Mouse (Mus musculus) heart, embryonic 11.5 days (tissue): ENCODE measurements around the gene Gm26558. TPM values are rescaled to one million over a fixed set of nuclear protein-coding genes. Genes with fewer than 3 reads are reported as not detected.

ENCODE experiments used
- ATAC-seq: fragments of 200-750 bp; cut with Nextera tagmentation; replicated peaks from 2 replicates; pipeline ENCODE4 v1.8.0; 2017; ENCODE audit warnings: moderate library complexity; ENCODE audit not compliant: insufficient number of reproducible peaks, low FRiP score, low TSS enrichment
- H3K27ac ChIP-seq: fragments of 300-500 bp; sonication (generic); 2 replicates; pipeline ENCODE4 v1.5.1; 2014; ENCODE audit warnings: mild to moderate bottlenecking, low read depth, low read length
- H3K27me3 ChIP-seq: fragments of 300-500 bp; sonication (generic); 2 replicates; pipeline ENCODE4 v1.6.1; 2014; ENCODE audit warnings: mild to moderate bottlenecking, low read length, mixed read lengths; ENCODE audit not compliant: control insufficient read depth, insufficient read depth
- H3K36me3 ChIP-seq: fragments of 300-500 bp; sonication (generic); 2 replicates; pipeline ENCODE4 v1.6.1; 2014; ENCODE audit warnings: mild to moderate bottlenecking, low read length, moderate library complexity, mixed read lengths; ENCODE audit not compliant: control insufficient read depth, insufficient read depth
- H3K4me1 ChIP-seq: fragments of 300-500 bp; sonication (generic); 2 replicates; pipeline ENCODE4 v1.6.1; 2014; ENCODE audit warnings: low read length; ENCODE audit not compliant: control insufficient read depth, insufficient read depth
- H3K4me2 ChIP-seq: fragments of 300-500 bp; sonication (generic); 2 replicates; pipeline ENCODE4 v1.6.1; 2014; ENCODE audit warnings: mild to moderate bottlenecking, moderate library complexity
- H3K4me3 ChIP-seq: fragments of 300-500 bp; sonication (generic); 2 replicates; pipeline ENCODE4 v1.5.1; 2014; ENCODE audit warnings: low read depth, low read length
- H3K9ac ChIP-seq: fragments of 300-500 bp; sonication (generic); 2 replicates; pipeline ENCODE4 v1.6.1; 2014; ENCODE audit warnings: mild to moderate bottlenecking, low read depth, low read length, moderate library complexity
- H3K9me3 ChIP-seq: fragments of 300-500 bp; sonication (generic); replicated peaks from 2 replicates; pipeline ENCODE4 v1.6.1; 2016; ENCODE audit warnings: low read length; ENCODE audit not compliant: control insufficient read depth
- WGBS: fragments of 180-500 bp; shearing (Covaris S2); extraction: QIAGEN DNeasy Blood & Tissue Kit; methylation state at CpG from one replicate; pipeline ENCODE4 v1.1.7; 2014; ENCODE audit not compliant: insufficient replicate concordance; 5-methylcytosine and 5-hydroxymethylcytosine counted together
- polyA plus RNA-seq: library from polyadenylated mRNA; unstranded; fragments of >200 nt; fragmentation: Nextera tagmentation; extraction: Ambion mirVana; gene quantifications from 2 replicates; pipeline ENCODE4 v1.2.1, GENCODE M21; 2014

Gm26558 gene
- polyA plus RNA-seq, 1 experiment from 2014 or later: 5.1 TPM

DNA sequence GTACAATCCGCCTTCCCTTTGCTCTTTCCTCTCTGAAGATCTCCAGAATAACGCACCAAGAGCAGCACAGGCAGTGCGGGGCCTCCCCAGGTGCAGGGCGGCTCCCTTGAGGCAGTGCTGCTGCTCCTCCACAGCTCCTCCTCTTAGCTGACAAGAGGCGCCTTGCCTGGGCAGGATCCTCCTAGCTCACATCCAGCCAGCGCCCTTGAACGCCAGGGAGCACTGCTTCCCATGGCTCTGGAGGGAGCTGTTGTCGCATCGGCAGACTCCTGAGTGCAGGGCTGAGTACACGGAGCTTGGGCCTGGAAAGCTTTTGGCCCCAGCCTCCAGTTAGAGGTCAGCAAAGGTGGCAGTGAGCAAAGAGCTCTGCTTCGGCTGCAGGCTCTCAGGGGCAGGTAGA lies 28.3 kb upstream of the Gm26558 start:
- Histone ChIP-seq H3K4me3 (no peak overlapping the region), H3K27me3 (no peaks in the 10 kb centered on the region), H3K27ac (no peak overlapping the region), H3K4me1 (no peaks in the 10 kb centered on the region), H3K9ac (no peak overlapping the region), H3K36me3 (peaks cover 35% of the 10 kb centered on the region), H3K4me2 (no peak overlapping the region), H3K9me3 (no peaks in the 10 kb centered on the region)
- 79% methylated on average over 11 of the region's 11 CpGs for WGBS
- ATAC-seq: no peak

DNA sequence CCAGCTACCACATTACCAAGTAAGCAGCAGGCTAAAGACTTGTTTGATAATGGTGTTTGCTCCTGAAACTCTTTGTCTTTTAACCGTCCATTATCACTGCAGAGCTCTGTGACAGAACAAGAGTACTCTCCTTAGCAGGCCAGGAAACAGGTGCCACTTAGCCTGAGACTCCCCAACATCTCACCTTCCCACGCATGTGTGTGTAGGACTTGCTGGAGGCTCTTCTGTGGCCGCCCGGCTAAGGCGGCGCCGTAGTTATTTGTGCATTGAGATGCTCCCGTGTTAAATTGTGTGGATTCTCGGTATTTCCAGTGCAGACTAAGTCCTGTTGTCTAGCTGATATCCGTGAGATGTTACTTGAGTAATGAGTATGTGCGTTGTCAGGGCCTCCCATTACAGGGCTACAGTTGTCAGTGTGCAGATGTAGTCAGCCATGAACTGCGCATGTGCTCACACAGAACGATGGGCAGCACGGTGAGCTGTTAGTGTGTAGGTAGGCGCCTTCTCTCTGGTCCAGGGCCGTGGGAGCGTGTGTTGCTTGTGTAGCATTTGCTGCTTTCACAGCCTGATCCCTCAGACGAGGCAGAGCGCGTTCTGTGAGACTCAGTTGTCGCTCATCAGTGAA lies 26.7 kb upstream of the Gm26558 start:
- H3K4me3 ChIP-seq: no peak overlapping the region
- ATAC-seq: no peak
- H3K36me3 ChIP-seq: peaks cover 39% of the 10 kb centered on the region
- no peak overlapping the region for H3K9ac ChIP-seq
- 94% methylated on average over 21 of the region's 21 CpGs for WGBS
- no peak overlapping the region for H3K27ac ChIP-seq
- no peaks in the 10 kb centered on the region for H3K4me1 ChIP-seq
- H3K9me3 ChIP-seq: no peaks in the 10 kb centered on the region
- H3K27me3 ChIP-seq: no peaks in the 10 kb centered on the region
- no peak overlapping the region for H3K4me2 ChIP-seq

GRCm38 (mm10) chr2:70682324-70682723 lies 20.4 kb upstream of the Gm26558 start:
- no peak overlapping the region for H3K9ac ChIP-seq
- no peak overlapping the region for H3K4me2 ChIP-seq
- 82% methylated on average over 2 of the region's 2 CpGs for WGBS
- no peak overlapping the region for H3K4me3 ChIP-seq
- no peaks in the 10 kb centered on the region for H3K4me1 ChIP-seq
- H3K9me3 ChIP-seq: no peaks in the 10 kb centered on the region
- peaks cover 34% of the 10 kb centered on the region for H3K36me3 ChIP-seq
- no peaks in the 10 kb centered on the region for H3K27me3 ChIP-seq
- no peak overlapping the region for H3K27ac ChIP-seq
- no peak for ATAC-seq

GRCm38 (mm10) chr2:70673445-70674126 lies 11.7 kb upstream of the Gm26558 start:
- H3K4me1 ChIP-seq: peaks cover 3% of the 10 kb centered on the region
- 64% methylated on average over 7 of the region's 7 CpGs for WGBS
- peaks cover 4% of the 10 kb centered on the region for H3K36me3 ChIP-seq
- H3K27ac ChIP-seq: no peak overlapping the region
- H3K4me3 ChIP-seq: no peak overlapping the region
- no peak for ATAC-seq
- H3K4me2 ChIP-seq: no peak overlapping the region
- no peaks in the 10 kb centered on the region for H3K9me3 ChIP-seq
- H3K9ac ChIP-seq: no peak overlapping the region
- H3K27me3 ChIP-seq: no peaks in the 10 kb centered on the region

DNA sequence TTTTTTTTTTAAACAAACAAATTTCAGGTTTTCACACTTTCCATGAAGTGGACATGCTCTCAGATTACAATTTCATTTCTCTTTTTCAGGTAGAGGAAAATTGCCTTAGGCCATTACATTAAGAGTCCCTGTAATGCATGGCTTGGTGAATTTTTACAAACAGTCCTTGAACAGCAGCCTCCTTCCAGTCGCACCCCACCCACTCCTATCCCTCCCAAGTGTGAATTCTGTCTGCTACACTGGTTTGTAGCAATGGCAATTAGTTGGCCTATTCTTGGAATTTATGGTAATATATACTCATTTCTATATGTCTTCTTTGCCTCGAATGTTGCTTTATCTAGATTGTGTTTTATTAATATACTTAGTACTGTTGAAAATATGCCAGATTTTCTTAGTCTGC lies 10.6 kb upstream of the Gm26558 start:
- H3K27ac ChIP-seq: no peak overlapping the region
- no peak overlapping the region for H3K4me2 ChIP-seq
- H3K27me3 ChIP-seq: no peaks in the 10 kb centered on the region
- no peak overlapping the region for H3K4me3 ChIP-seq
- H3K36me3 ChIP-seq: no peaks in the 10 kb centered on the region
- peaks cover 3% of the 10 kb centered on the region for H3K4me1 ChIP-seq
- no peak overlapping the region for H3K9ac ChIP-seq
- WGBS: 83% methylated on average over 2 of the region's 2 CpGs
- H3K9me3 ChIP-seq: no peaks in the 10 kb centered on the region
- ATAC-seq: no peak

DNA sequence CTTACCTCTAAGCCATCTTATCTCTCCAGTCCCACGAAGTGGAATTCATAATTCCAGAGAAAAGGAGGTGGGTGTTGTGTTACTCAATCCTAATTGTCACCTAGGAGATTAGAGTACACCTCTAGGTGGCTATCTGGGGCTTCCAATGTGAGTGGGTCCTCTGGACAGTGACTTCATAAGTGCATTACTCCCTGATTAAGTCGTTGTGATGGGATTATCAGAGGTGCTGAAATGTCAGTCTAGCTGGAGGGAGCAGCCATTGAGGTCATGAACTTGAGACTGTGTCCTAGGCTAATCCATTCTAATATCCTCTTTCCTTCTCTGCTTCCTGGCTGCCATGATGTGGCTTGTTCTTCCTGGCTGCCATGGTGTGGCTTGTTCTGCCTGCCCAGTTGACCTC lies 8.0 kb upstream of the Gm26558 start:
- peaks cover 3% of the 10 kb centered on the region; the same call in 1 of the 2 replicates for H3K4me1 ChIP-seq
- no peak for ATAC-seq
- H3K4me2 ChIP-seq: no peak overlapping the region
- H3K36me3 ChIP-seq: no peaks in the 10 kb centered on the region
- no peak overlapping the region for H3K4me3 ChIP-seq
- H3K9me3 ChIP-seq: no peaks in the 10 kb centered on the region
- H3K9ac ChIP-seq: no peak overlapping the region
- H3K27ac ChIP-seq: no peak overlapping the region
- WGBS: 31% methylated on average over 2 of the region's 2 CpGs
- no peaks in the 10 kb centered on the region for H3K27me3 ChIP-seq

GRCm38 (mm10) chr2:70669241-70669640 lies 7.3 kb upstream of the Gm26558 start:
- Histone ChIP-seq H3K36me3 (no peaks in the 10 kb centered on the region), H3K4me3 (no peak overlapping the region), H3K27ac (no peak overlapping the region), H3K4me1 (peaks cover 3% of the 10 kb centered on the region; the same call in 1 of the 2 replicates), H3K4me2 (no peak overlapping the region), H3K9ac (no peak overlapping the region), H3K27me3 (no peaks in the 10 kb centered on the region), H3K9me3 (no peaks in the 10 kb centered on the region)
- WGBS: 81% methylated on average over 2 of the region's 2 CpGs
- no peak for ATAC-seq

- Histone ChIP-seq H3K4me3 (no peak overlapping the region), H3K27me3 (no peaks in the 10 kb centered on the region), H3K9me3 (no peaks in the 10 kb centered on the region), H3K4me1 (peaks cover 10% of the 10 kb centered on the region), H3K27ac (no peak overlapping the region), H3K9ac (no peak overlapping the region), H3K4me2 (no peak overlapping the region), H3K36me3 (no peaks in the 10 kb centered on the region)
- WGBS: 88% methylated on average over 7 of the region's 7 CpGs
- no peak for ATAC-seq
Observed at GRCm38 (mm10) chr2:70667016-70667415, 5.1 kb upstream of the Gm26558 start.

GRCm38 (mm10) chr2:70663764-70664163 lies 1.9 kb upstream of the Gm26558 start:
- no peaks in the 10 kb centered on the region for H3K36me3 ChIP-seq
- no peak overlapping the region for H3K9ac ChIP-seq
- H3K4me1 ChIP-seq: peaks cover 8% of the 10 kb centered on the region; the same call in 1 of the 2 replicates
- 69% methylated on average over 5 of the region's 5 CpGs for WGBS
- no peak for ATAC-seq
- H3K9me3 ChIP-seq: no peaks in the 10 kb centered on the region
- H3K4me2 ChIP-seq: no peak overlapping the region
- no peak overlapping the region for H3K4me3 ChIP-seq
- no peaks in the 10 kb centered on the region for H3K27me3 ChIP-seq
- H3K27ac ChIP-seq: no peak overlapping the region
